Mouse (Mus musculus): ENCODE results near the gene Serpinb6b. TPM values are rescaled to one million over a fixed set of nuclear protein-coding genes. Genes with fewer than 3 reads are reported as not detected.
A peak's percentile ranks its signal among the peaks of the same experiment; 100 is the strongest.

The Serpinb6b gene
- total and polyA plus RNA-seq, 2 experiments from 2014 or later = 2.8 to 4.7 TPM

GRCm38 (mm10) chr13:33012395-33012794, 47.4 kb downstream of the Serpinb6b start:
- TF ChIP-seq CTCF (IDR thresholded peaks at IDR 0.05; ENCODE audit: low read depth) = no peak
- Histone ChIP-seq H3K27ac (no peak overlapping the region), H3K9me3 (ENCODE audit: low read length) (no peaks in the 10 kb centered on the region), H3K36me3 (ENCODE audit: insufficient read depth, low read length) (no peaks in the 10 kb centered on the region), H3K9ac (replicated peaks; ENCODE audit: low read length) (no peak overlapping the region), H3K4me3 (ENCODE audit: low read length) (no peak overlapping the region), H3K4me2 (ENCODE audit: low read depth, low read length) (no peak overlapping the region), H3K27me3 (ENCODE audit: insufficient read depth, low read length) (no peaks in the 10 kb centered on the region), H3K4me1 (ENCODE audit: insufficient read depth, low read length) (no peaks in the 10 kb centered on the region)
- ATAC-seq = no peak
- WGBS = 79% methylated on average over 1 of the region's 1 CpGs
- no peak for DNase-seq (ENCODE audit: low spot score)

- Histone ChIP-seq H3K36me3 (ENCODE audit: insufficient read depth, low read length) (no peaks in the 10 kb centered on the region), H3K4me1 (ENCODE audit: insufficient read depth, low read length) (no peaks in the 10 kb centered on the region), H3K27me3 (ENCODE audit: insufficient read depth, low read length) (no peaks in the 10 kb centered on the region), H3K9me3 (ENCODE audit: low read length) (no peaks in the 10 kb centered on the region), H3K4me3 (ENCODE audit: low read length) (no peak overlapping the region), H3K4me2 (ENCODE audit: low read depth, low read length) (no peak overlapping the region), H3K27ac (no peak overlapping the region), H3K9ac (replicated peaks; ENCODE audit: low read length) (no peak overlapping the region)
- ATAC-seq (no peak), DNase-seq (ENCODE audit: low spot score) (no peak)
- TF ChIP-seq CTCF (IDR thresholded peaks at IDR 0.05; ENCODE audit: low read depth) = no peak
- WGBS = 63% methylated on average over 2 of the region's 2 CpGs
Observed at GRCm38 (mm10) chr13:33013271-33013670, 48.3 kb downstream of the Serpinb6b start.

- Histone ChIP-seq H3K4me2 (ENCODE audit: low read depth, low read length) (no peak overlapping the region), H3K4me1 (ENCODE audit: insufficient read depth, low read length) (no peaks in the 10 kb centered on the region), H3K9me3 (ENCODE audit: low read length) (no peaks in the 10 kb centered on the region), H3K9ac (replicated peaks; ENCODE audit: low read length) (no peak overlapping the region), H3K4me3 (ENCODE audit: low read length) (no peak overlapping the region), H3K27me3 (ENCODE audit: insufficient read depth, low read length) (no peaks in the 10 kb centered on the region), H3K27ac (no peak overlapping the region), H3K36me3 (ENCODE audit: insufficient read depth, low read length) (no peaks in the 10 kb centered on the region)
- no peak for TF ChIP-seq CTCF (IDR thresholded peaks at IDR 0.05; ENCODE audit: low read depth)
- WGBS = 100% methylated on average over 1 of the region's 1 CpGs
- DNase-seq (ENCODE audit: low spot score) (no peak), ATAC-seq (no peak)
Observed at GRCm38 (mm10) chr13:33022371-33022770, 57.4 kb downstream of the Serpinb6b start.

- Histone ChIP-seq H3K4me1 (ENCODE audit: insufficient read depth, low read length) (no peaks in the 10 kb centered on the region), H3K9me3 (ENCODE audit: low read length) (no peaks in the 10 kb centered on the region), H3K9ac (replicated peaks; ENCODE audit: low read length) (no peak overlapping the region), H3K4me2 (ENCODE audit: low read depth, low read length) (no peak overlapping the region), H3K4me3 (ENCODE audit: low read length) (no peak overlapping the region), H3K27ac (no peak overlapping the region), H3K27me3 (ENCODE audit: insufficient read depth, low read length) (no peaks in the 10 kb centered on the region), H3K36me3 (ENCODE audit: insufficient read depth, low read length) (no peaks in the 10 kb centered on the region)
- DNase-seq (ENCODE audit: low spot score) = peak; percentile 10
- no peak for TF ChIP-seq CTCF (IDR thresholded peaks at IDR 0.05; ENCODE audit: low read depth)
- no peak for ATAC-seq
- WGBS = 30% methylated on average over 1 of the region's 1 CpGs
Observed at GRCm38 (mm10) chr13:33026427-33027057, 61.5 kb downstream of the Serpinb6b start.

- Histone ChIP-seq H3K27me3 (ENCODE audit: insufficient read depth, low read length) (no peaks in the 10 kb centered on the region), H3K36me3 (ENCODE audit: insufficient read depth, low read length) (no peaks in the 10 kb centered on the region), H3K27ac (no peak within 1 kb of the TSS), H3K9me3 (ENCODE audit: low read length) (no peaks in the 10 kb centered on the region), H3K4me1 (ENCODE audit: insufficient read depth, low read length) (no peaks in the 10 kb centered on the region), H3K9ac (replicated peaks; ENCODE audit: low read length) (no peak within 1 kb of the TSS), H3K4me3 (ENCODE audit: low read length) (no peak within 1 kb of the TSS), H3K4me2 (ENCODE audit: low read depth, low read length) (no peak within 1 kb of the TSS)
- WGBS = 95% methylated on average over 2 of the region's 2 CpGs
- ATAC-seq (no peak), DNase-seq (ENCODE audit: low spot score) (no peak)
- no peak for TF ChIP-seq CTCF (IDR thresholded peaks at IDR 0.05; ENCODE audit: low read depth)
Observed at GRCm38 (mm10) chr13:33027244-33027643, 62.2 kb downstream of the Serpinb6b start, which contains the start of gene Serpinb9b. Gene Serpinb9b, plus strand, starts transcription at chr13:33027416.

- WGBS = 68% methylated on average over 2 of the region's 2 CpGs
- Histone ChIP-seq H3K36me3 (ENCODE audit: insufficient read depth, low read length) (no peaks in the 10 kb centered on the region), H3K4me2 (ENCODE audit: low read depth, low read length) (no peak overlapping the region), H3K27ac (no peak overlapping the region), H3K4me3 (ENCODE audit: low read length) (no peak overlapping the region), H3K4me1 (ENCODE audit: insufficient read depth, low read length) (no peaks in the 10 kb centered on the region), H3K9me3 (ENCODE audit: low read length) (no peaks in the 10 kb centered on the region), H3K9ac (replicated peaks; ENCODE audit: low read length) (no peak overlapping the region), H3K27me3 (ENCODE audit: insufficient read depth, low read length) (no peaks in the 10 kb centered on the region)
- ATAC-seq (no peak), DNase-seq (ENCODE audit: low spot score) (no peak)
- no peak for TF ChIP-seq CTCF (IDR thresholded peaks at IDR 0.05; ENCODE audit: low read depth)
Observed at GRCm38 (mm10) chr13:33028146-33028545, 63.1 kb downstream of the Serpinb6b start.

GRCm38 (mm10) chr13:33028550-33028949, 63.5 kb downstream of the Serpinb6b start:
- DNase-seq (ENCODE audit: low spot score) (no peak), ATAC-seq (no peak)
- no peaks in the 10 kb centered on the region for H3K4me1 ChIP-seq (ENCODE audit: insufficient read depth, low read length)
- H3K36me3 ChIP-seq (ENCODE audit: insufficient read depth, low read length) = no peaks in the 10 kb centered on the region
- no peak overlapping the region for H3K4me2 ChIP-seq (ENCODE audit: low read depth, low read length)
- no peaks in the 10 kb centered on the region for H3K27me3 ChIP-seq (ENCODE audit: insufficient read depth, low read length)
- H3K4me3 ChIP-seq (ENCODE audit: low read length) = no peak overlapping the region
- 80% methylated on average over 2 of the region's 2 CpGs for WGBS
- no peaks in the 10 kb centered on the region for H3K9me3 ChIP-seq (ENCODE audit: low read length)
- no peak overlapping the region for H3K27ac ChIP-seq
- no peak overlapping the region for H3K9ac ChIP-seq (replicated peaks; ENCODE audit: low read length)
- no peak for TF ChIP-seq CTCF (IDR thresholded peaks at IDR 0.05; ENCODE audit: low read depth)

Other genes starting within 250 kb of the Serpinb6b start
- gene Mylk4, start 181.3 kb upstream of the Serpinb6b start, total RNA-seq (2014; rRNA removed) = 0.47 TPM in 1 of 2 replicates, not detected in the other
- gene Mylk4, start 181.3 kb upstream of the Serpinb6b start, polyA plus RNA-seq (2015; fragmentation: Nextera tagmentation; extraction: Ambion mirVana) = 0.06 and 0.11 TPM in 2 replicates
- 82.6 and 83.7 TPM in 2 replicates for gene Wrnip1, start 163.2 kb upstream of the Serpinb6b start, total RNA-seq (2014; rRNA removed)
- 29.0 and 29.9 TPM in 2 replicates for gene Wrnip1, start 163.2 kb upstream of the Serpinb6b start, polyA plus RNA-seq (2015; fragmentation: Nextera tagmentation; extraction: Ambion mirVana)
- not detected in 2 replicates for gene D930007J09Rik, start 162.4 kb upstream of the Serpinb6b start, total RNA-seq (2014; rRNA removed)
- gene D930007J09Rik, start 162.4 kb upstream of the Serpinb6b start, polyA plus RNA-seq (2015; fragmentation: Nextera tagmentation; extraction: Ambion mirVana) = not detected in 2 replicates
- 0.18 and 0.94 TPM in 2 replicates for gene Serpinb1a, start 114.0 kb upstream of the Serpinb6b start, total RNA-seq (2014; rRNA removed)
- 4.4 and 5.0 TPM in 2 replicates for gene Serpinb1a, start 114.0 kb upstream of the Serpinb6b start, polyA plus RNA-seq (2015; fragmentation: Nextera tagmentation; extraction: Ambion mirVana)
- gene Serpinb1c, start 67.0 kb upstream of the Serpinb6b start, total RNA-seq (2014; rRNA removed) = not detected in 2 replicates
- not detected in 2 replicates for gene Serpinb1c, start 67.0 kb upstream of the Serpinb6b start, polyA plus RNA-seq (2015; fragmentation: Nextera tagmentation; extraction: Ambion mirVana)
- gene Serpinb9, start 38.0 kb downstream of the Serpinb6b start, total RNA-seq (2014; rRNA removed) = 3.8 and 4.4 TPM in 2 replicates
- 3.4 and 3.8 TPM in 2 replicates for gene Serpinb9, start 38.0 kb downstream of the Serpinb6b start, polyA plus RNA-seq (2015; fragmentation: Nextera tagmentation; extraction: Ambion mirVana)
- not detected in 2 replicates for gene Serpinb9b, start 62.2 kb downstream of the Serpinb6b start, total RNA-seq (2014; rRNA removed)
- gene Serpinb9b, start 62.2 kb downstream of the Serpinb6b start, polyA plus RNA-seq (2015; fragmentation: Nextera tagmentation; extraction: Ambion mirVana) = 0.13 and 0.25 TPM in 2 replicates
- gene Serpinb1b, start 113.4 kb downstream of the Serpinb6b start, total RNA-seq (2014; rRNA removed) = 11.2 and 14.2 TPM in 2 replicates
- gene Serpinb1b, start 113.4 kb downstream of the Serpinb6b start, polyA plus RNA-seq (2015; fragmentation: Nextera tagmentation; extraction: Ambion mirVana) = 30.6 and 37.9 TPM in 2 replicates
- not detected in 2 replicates for gene Serpinb9c, start 194.5 kb downstream of the Serpinb6b start, total RNA-seq (2014; rRNA removed)
- gene Serpinb9c, start 194.5 kb downstream of the Serpinb6b start, polyA plus RNA-seq (2015; fragmentation: Nextera tagmentation; extraction: Ambion mirVana) = not detected in 2 replicates
- gene Serpinb9d, start 227.8 kb downstream of the Serpinb6b start, total RNA-seq (2014; rRNA removed) = not detected in 2 replicates
- not detected in 2 replicates for gene Serpinb9d, start 227.8 kb downstream of the Serpinb6b start, polyA plus RNA-seq (2015; fragmentation: Nextera tagmentation; extraction: Ambion mirVana)

Measured in hindbrain, postnatal 0 days (tissue).